Mouse (Mus musculus) limb, embryonic 13.5 days (tissue): ENCODE data around the gene Rnf113a2. TPM values are rescaled to one million over a fixed set of nuclear protein-coding genes. Genes with fewer than 3 reads are reported as not detected.

Experiments
- ATAC-seq: fragments of 200-750 bp; cut with Nextera tagmentation; 2 replicates; pipeline ENCODE4 v1.8.0; 2017; ENCODE audit warnings: low read depth, moderate number of reproducible peaks, moderate TSS enrichment; ENCODE audit not compliant: low FRiP score
- H3K27ac ChIP-seq: fragments of 300-500 bp; sonication (generic); 2 replicates; pipeline ENCODE4 v1.5.1; 2015; ENCODE audit warnings: inconsistent platforms, mild to moderate bottlenecking, moderate library complexity
- H3K27me3 ChIP-seq: fragments of 300-500 bp; sonication (generic); 2 replicates; pipeline ENCODE4 v1.6.1; 2015; ENCODE audit warnings: mild to moderate bottlenecking, inconsistent platforms
- H3K36me3 ChIP-seq: fragments of 300-500 bp; sonication (generic); 2 replicates; pipeline ENCODE4 v1.6.1; 2015; ENCODE audit warnings: inconsistent platforms, mild to moderate bottlenecking, moderate library complexity
- H3K4me1 ChIP-seq: fragments of 300-500 bp; sonication (generic); 2 replicates; pipeline ENCODE4 v1.6.1; 2015; ENCODE audit warnings: inconsistent platforms
- H3K4me2 ChIP-seq: fragments of 300-500 bp; sonication (generic); replicated peaks from 2 replicates; pipeline ENCODE4 v1.6.1; 2015; ENCODE audit warnings: inconsistent platforms, mild to moderate bottlenecking, moderate library complexity
- H3K4me3 ChIP-seq: fragments of 300-500 bp; sonication (generic); 2 replicates; pipeline ENCODE4 v1.5.1; 2015; ENCODE audit warnings: moderate library complexity, mild to moderate bottlenecking, inconsistent platforms
- H3K9ac ChIP-seq: fragments of 300-500 bp; sonication (generic); 2 replicates; pipeline ENCODE4 v1.6.1; 2015; ENCODE audit warnings: mild to moderate bottlenecking, inconsistent platforms
- H3K9me3 ChIP-seq: fragments of 300-500 bp; sonication (generic); 2 replicates; pipeline ENCODE4 v1.6.1; 2016; ENCODE audit warnings: inconsistent platforms
- WGBS: fragments of 180-500 bp; shearing (Covaris S2); methylation state at CpG from one replicate; pipeline ENCODE4 v1.1.7; 2015; 5-methylcytosine and 5-hydroxymethylcytosine counted together
- polyA plus RNA-seq: library from polyadenylated mRNA; unstranded; fragments of >200 nt; fragmentation: Nextera tagmentation; extraction: Ambion mirVana; gene quantifications from 2 replicates; pipeline ENCODE4 v1.2.1, GENCODE M21; 2015

The Rnf113a2 gene
- polyA plus RNA-seq, 1 experiment from 2014 or later, result 27.8 TPM

- Histone ChIP-seq H3K9me3 (no peaks in the 10 kb centered on the region), H3K36me3 (peaks cover 54% of the 10 kb centered on the region), H3K9ac (no peak overlapping the region), H3K27me3 (no peaks in the 10 kb centered on the region), H3K4me1 (no peaks in the 10 kb centered on the region), H3K4me3 (no peak overlapping the region), H3K27ac (no peak overlapping the region), H3K4me2 (no peak overlapping the region)
- no peak for ATAC-seq
- WGBS, result 59% methylated on average over 1 of the region's 1 CpGs
These were observed 42.8 kb downstream of the Rnf113a2 start for GRCm38 (mm10) chr12:84459845-84460244.

- H3K27me3 ChIP-seq, result no peaks in the 10 kb centered on the region
- peaks cover 55% of the 10 kb centered on the region for H3K36me3 ChIP-seq
- no peak for ATAC-seq
- no peak overlapping the region for H3K4me3 ChIP-seq
- H3K4me2 ChIP-seq, result no peak overlapping the region
- no peak overlapping the region for H3K27ac ChIP-seq
- no peaks in the 10 kb centered on the region for H3K9me3 ChIP-seq
- no peak overlapping the region for H3K9ac ChIP-seq
- H3K4me1 ChIP-seq, result no peaks in the 10 kb centered on the region
- WGBS, result 90% methylated on average over 5 of the region's 5 CpGs
These were observed 44.4 kb downstream of the Rnf113a2 start for GRCm38 (mm10) chr12:84461416-84461815.

GRCm38 (mm10) chr12:84462856-84463255 lies 45.9 kb downstream of the Rnf113a2 start:
- H3K27me3 ChIP-seq, result no peaks in the 10 kb centered on the region
- no peaks in the 10 kb centered on the region for H3K4me1 ChIP-seq
- H3K36me3 ChIP-seq, result peaks cover 44% of the 10 kb centered on the region
- H3K27ac ChIP-seq, result no peak overlapping the region
- H3K4me3 ChIP-seq, result no peak overlapping the region
- H3K4me2 ChIP-seq, result no peak overlapping the region
- H3K9ac ChIP-seq, result no peak overlapping the region
- ATAC-seq, result no peak
- no peaks in the 10 kb centered on the region for H3K9me3 ChIP-seq
- 86% methylated on average over 3 of the region's 3 CpGs for WGBS

Other genes with a start within 250 kb of the Rnf113a2 start
- 8.9 and 9.9 TPM in 2 replicates for gene Elmsan1, start 198.3 kb upstream of the Rnf113a2 start, polyA plus RNA-seq
- 12.1 and 12.7 TPM in 2 replicates for gene Ptgr2, start 132.0 kb upstream of the Rnf113a2 start, polyA plus RNA-seq
- 97.3 and 102 TPM in 2 replicates for gene Zfp410, start 100.3 kb upstream of the Rnf113a2 start, polyA plus RNA-seq
- gene Coq6, start 55.5 kb upstream of the Rnf113a2 start, polyA plus RNA-seq, result 47.4 and 50.7 TPM in 2 replicates
- 3.8 and 4.5 TPM in 2 replicates for gene Fam161b, start 55.4 kb upstream of the Rnf113a2 start, polyA plus RNA-seq
- 10.2 and 11.6 TPM in 2 replicates for gene Entpd5, start 8.2 kb upstream of the Rnf113a2 start, polyA plus RNA-seq
- gene Bbof1, start 8.1 kb upstream of the Rnf113a2 start, polyA plus RNA-seq, result 1.0 and 1.3 TPM in 2 replicates
- 35.6 and 36.5 TPM in 2 replicates for gene Aldh6a1, start 33.8 kb downstream of the Rnf113a2 start, polyA plus RNA-seq
- 26.8 and 27.5 TPM in 2 replicates for gene Lin52, start 34.2 kb downstream of the Rnf113a2 start, polyA plus RNA-seq
- gene Vsx2, start 152.6 kb downstream of the Rnf113a2 start, polyA plus RNA-seq, result 0.25 and 0.33 TPM in 2 replicates
- gene Abcd4, start 200.2 kb downstream of the Rnf113a2 start, polyA plus RNA-seq, result 18.6 and 19.7 TPM in 2 replicates
- gene Vrtn, start 223.8 kb downstream of the Rnf113a2 start, polyA plus RNA-seq, result 0.10 and 0.13 TPM in 2 replicates